Mouse (Mus musculus): ENCODE results near the gene Chka. TPM values are rescaled to one million over a fixed set of nuclear protein-coding genes. Genes with fewer than 3 reads are reported as not detected.

Chka gene
- polyA plus RNA-seq, 1 experiment from 2014 or later: 62.8 TPM

DNA sequence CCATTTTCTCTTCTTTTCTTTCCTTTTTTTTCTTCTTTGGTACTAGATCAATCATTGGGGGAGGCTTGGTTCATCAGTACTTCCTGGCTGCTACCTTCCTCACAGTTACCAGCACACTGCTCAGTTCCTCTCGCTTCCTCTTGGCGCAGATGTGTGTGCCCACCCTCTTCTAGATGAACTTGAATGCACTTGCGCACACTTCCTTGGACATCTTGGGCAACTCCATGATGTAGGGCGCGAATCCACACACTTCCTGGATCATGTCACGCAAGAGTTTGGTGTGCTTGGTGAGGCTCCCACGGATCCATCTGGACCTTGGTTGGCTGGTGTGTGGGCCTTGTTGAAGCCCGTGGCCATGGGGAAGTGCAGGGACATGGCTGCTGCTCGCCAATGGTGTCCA, 80.1 kb downstream of the Chka start:
- Histone ChIP-seq H3K27ac (no peak overlapping the region), H3K4me1 (replicated peaks) (peaks cover 19% of the 10 kb centered on the region), H3K4me2 (no peak overlapping the region), H3K9me3 (no peaks in the 10 kb centered on the region), H3K9ac (replicated peaks) (no peak overlapping the region), H3K4me3 (replicated peaks) (no peak overlapping the region), H3K27me3 (peaks cover 7% of the 10 kb centered on the region; the same call in 1 of the 2 replicates), H3K36me3 (no peaks in the 10 kb centered on the region)
- no peak for ATAC-seq (ENCODE audit: insufficient number of reproducible peaks, insufficient read depth, low FRiP score, low TSS enrichment, low read depth)
- WGBS: 91% methylated on average over 9 of the region's 9 CpGs

DNA sequence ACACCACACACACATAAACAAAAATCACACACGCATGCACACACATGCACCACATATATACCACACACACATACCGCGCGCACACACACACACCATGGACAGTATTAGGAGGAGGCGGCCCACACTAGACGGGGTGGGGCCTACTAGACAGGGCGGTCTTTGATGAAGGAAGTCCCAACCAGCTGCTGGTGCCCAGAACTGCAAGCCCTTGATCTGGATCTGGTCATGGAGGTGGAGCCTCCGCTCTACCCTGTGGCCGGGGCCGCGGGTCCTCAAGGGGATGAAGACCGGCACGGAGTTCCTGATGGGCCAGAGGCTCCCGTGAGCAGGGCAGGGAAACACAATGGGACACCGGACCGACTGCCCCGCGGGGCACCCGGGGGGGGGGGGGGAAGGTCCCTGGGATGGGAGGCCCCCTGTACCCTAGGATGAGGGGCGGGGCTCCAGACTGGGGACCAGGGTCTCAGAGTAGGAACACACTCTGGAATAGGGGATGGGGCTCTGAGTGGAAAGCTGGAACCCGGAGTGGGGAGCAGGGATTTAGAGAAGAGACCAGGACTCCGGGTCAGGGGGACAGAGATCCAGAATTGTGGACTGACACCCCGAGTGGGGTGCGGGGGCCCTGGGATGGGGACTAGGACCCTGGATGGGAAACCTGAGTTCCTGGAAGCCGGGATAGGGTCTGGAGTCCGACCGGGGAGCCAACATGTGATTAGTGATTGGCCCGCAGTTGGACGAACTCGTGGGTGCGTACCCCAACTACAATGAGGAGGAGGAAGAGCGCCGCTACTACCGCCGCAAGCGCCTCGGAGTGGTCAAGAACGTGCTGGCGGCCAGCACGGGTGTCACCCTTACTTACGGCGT, 83.7 kb downstream of the Chka start, which contains the start of gene Unc93b1:
TSS of gene Unc93b1 (plus strand) at position 155 of the 864 bp plus-strand sequence.
- H3K27ac ChIP-seq: no peak within 1 kb of the TSS
- H3K36me3 ChIP-seq: no peaks in the 10 kb centered on the region
- H3K9me3 ChIP-seq: no peaks in the 10 kb centered on the region
- 5% methylated on average over 42 of the region's 42 CpGs for WGBS
- peaks cover 12% of the 10 kb centered on the region; the same call in 1 of the 2 replicates for H3K27me3 ChIP-seq
- H3K4me1 ChIP-seq (replicated peaks): peaks cover 12% of the 10 kb centered on the region
- peak within 1 kb of the TSS; percentile 87 for H3K4me2 ChIP-seq
- ATAC-seq (ENCODE audit: insufficient number of reproducible peaks, insufficient read depth, low FRiP score, low TSS enrichment, low read depth): peak; percentile 86
- peak within 1 kb of the TSS; percentile 50 for H3K4me3 ChIP-seq (replicated peaks)
- H3K9ac ChIP-seq (replicated peaks): peak within 1 kb of the TSS; percentile 56

DNA sequence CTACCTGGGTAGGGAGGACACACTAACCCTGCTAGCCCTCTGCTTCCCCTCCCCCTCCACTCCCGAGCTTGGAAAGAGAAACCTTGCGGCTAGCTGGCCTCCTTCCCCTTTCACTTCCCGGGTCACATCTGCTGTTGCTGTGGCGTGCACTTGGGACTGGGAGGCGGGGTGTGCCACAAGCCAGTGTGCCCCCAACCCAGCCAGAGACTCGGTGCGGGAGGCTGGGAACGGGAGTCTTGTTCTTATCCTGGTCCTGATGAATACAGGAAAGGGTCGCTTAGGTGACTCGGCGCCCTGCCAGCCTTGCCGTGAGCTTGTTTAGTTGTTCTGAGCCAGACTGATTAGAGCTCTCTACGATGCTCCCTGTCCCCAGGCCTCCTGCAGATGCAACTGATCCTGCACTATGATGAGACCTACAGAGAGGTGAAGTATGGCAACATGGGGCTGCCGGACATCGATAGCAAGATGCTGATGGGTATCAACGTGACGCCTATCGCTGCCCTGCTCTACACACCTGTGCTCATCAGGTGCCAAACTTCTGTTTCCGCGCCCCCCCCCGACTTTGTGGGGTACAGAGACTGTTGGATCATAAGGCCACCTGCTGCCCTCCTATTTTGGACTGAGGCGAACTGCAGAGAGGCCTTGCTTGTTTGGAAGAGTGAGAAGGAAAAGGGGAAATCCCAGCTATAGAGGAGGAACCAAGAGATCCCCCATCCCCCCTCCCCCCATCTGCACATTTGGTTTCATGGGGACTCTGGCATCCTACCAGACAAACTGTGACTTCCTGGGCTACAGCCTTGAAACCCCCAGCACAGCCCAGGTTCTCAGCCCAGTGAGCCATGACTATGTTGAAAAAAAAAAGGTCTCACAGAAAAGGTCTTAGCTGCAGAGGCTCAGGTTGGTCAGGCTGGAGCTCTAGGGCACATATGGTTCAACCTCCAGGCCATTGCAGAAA, 84.6 kb downstream of the Chka start:
- no peak for ATAC-seq (ENCODE audit: insufficient number of reproducible peaks, insufficient read depth, low FRiP score, low TSS enrichment, low read depth)
- H3K27ac ChIP-seq: no peak overlapping the region
- 9% methylated on average over 22 of the region's 22 CpGs for WGBS

DNA sequence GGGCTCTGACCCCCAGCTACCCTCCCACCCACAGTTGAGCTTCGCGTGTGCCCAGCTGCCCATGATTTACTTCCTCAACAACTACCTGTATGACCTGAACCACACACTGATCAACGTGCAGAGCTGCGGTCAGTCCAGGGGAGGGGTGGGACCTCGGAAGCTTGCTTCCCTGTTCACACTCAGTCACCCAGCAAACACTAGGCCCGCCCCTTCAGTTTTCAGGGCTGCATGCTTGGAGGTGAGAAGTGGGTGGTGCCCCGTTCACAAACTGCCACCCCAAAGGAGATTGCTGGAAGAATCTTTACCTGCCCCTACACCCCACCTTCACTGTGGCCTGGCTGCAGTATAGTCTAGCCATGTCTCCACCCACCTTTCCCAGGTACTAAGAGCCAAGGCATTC, 90.7 kb downstream of the Chka start:
- ATAC-seq (ENCODE audit: insufficient number of reproducible peaks, insufficient read depth, low FRiP score, low TSS enrichment, low read depth): no peak
- H3K27ac ChIP-seq: no peak overlapping the region
- H3K4me3 ChIP-seq (replicated peaks): no peak overlapping the region
- H3K4me1 ChIP-seq (replicated peaks): no peaks in the 10 kb centered on the region
- 73% methylated on average over 7 of the region's 7 CpGs for WGBS
- H3K9ac ChIP-seq (replicated peaks): no peak overlapping the region
- H3K27me3 ChIP-seq: peaks cover 16% of the 10 kb centered on the region
- H3K4me2 ChIP-seq: no peak overlapping the region
- H3K9me3 ChIP-seq: no peaks in the 10 kb centered on the region
- no peaks in the 10 kb centered on the region for H3K36me3 ChIP-seq

More for the DNA sequence above, 84.6 kb downstream of the Chka start:
- Histone ChIP-seq H3K4me1 (replicated peaks) (peaks cover 12% of the 10 kb centered on the region), H3K9me3 (no peaks in the 10 kb centered on the region), H3K4me2 (peak overlapping the region; percentile 87), H3K4me3 (replicated peaks) (peak overlapping the region; percentile 50), H3K9ac (replicated peaks) (peak overlapping the region; percentile 56), H3K36me3 (no peaks in the 10 kb centered on the region), H3K27me3 (peaks cover 12% of the 10 kb centered on the region; the same call in 1 of the 2 replicates)

DNA sequence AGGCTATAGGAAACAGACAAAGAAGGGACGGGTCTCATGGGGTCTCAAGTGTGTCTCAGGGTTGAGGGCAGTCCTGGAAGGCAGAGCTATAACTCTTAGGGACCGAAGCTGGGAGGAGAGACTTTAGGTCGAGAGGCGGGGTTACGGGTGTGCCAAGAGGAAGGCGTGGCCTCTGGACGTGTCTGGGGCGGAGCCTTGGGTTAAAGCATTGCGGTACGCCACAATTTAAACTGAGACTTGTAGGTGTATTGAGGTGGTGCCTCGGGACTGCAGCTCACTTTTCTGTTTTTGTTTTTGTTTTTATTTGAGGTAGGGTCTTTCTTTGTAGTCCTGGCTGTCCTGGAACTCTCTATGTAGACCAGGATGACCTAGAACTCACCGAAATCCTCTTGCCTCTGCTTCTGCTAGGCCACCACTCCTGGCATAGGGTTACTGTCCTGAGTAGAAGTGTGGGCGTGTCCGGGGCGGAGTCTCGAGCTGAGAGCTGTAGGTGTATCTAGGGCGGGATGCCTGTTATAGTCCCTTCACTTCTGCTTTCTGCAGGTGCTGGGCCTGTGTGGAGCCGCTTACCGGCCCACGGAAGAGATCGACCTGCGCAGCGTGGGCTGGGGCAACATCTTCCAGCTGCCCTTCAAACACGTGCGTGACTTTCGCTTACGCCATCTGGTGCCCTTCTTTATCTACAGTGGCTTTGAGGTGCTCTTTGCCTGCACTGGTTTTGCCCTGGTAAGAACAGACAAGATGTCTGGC, 91.6 kb downstream of the Chka start:
- Histone ChIP-seq H3K9ac (replicated peaks) (no peak overlapping the region), H3K4me1 (replicated peaks) (no peaks in the 10 kb centered on the region), H3K4me3 (replicated peaks) (no peak overlapping the region), H3K9me3 (no peaks in the 10 kb centered on the region), H3K4me2 (peak overlapping the region; percentile 9; the same call in 1 of the 2 replicates), H3K36me3 (no peaks in the 10 kb centered on the region), H3K27me3 (peaks cover 16% of the 10 kb centered on the region), H3K27ac (no peak overlapping the region)
- WGBS: 18% methylated on average over 27 of the region's 27 CpGs
- no peak for ATAC-seq (ENCODE audit: insufficient number of reproducible peaks, insufficient read depth, low FRiP score, low TSS enrichment, low read depth)

Other genes starting within 250 kb of the Chka start
- gene Lrp5, start 165.2 kb upstream of the Chka start, polyA plus RNA-seq (2016; fragmentation: Nextera tagmentation; extraction: Ambion mirVana): 7.7 and 8.4 TPM in 2 replicates
- gene 1810055G02Rik, start 143.5 kb upstream of the Chka start, polyA plus RNA-seq (2016; fragmentation: Nextera tagmentation; extraction: Ambion mirVana): 33.0 and 41.1 TPM in 2 replicates
- 38.3 and 44.2 TPM in 2 replicates for gene Kmt5b, start 84.4 kb upstream of the Chka start, polyA plus RNA-seq (2016; fragmentation: Nextera tagmentation; extraction: Ambion mirVana)
- gene Tcirg1, start 55.4 kb downstream of the Chka start, polyA plus RNA-seq (2016; fragmentation: Nextera tagmentation; extraction: Ambion mirVana): 41.3 and 47.0 TPM in 2 replicates
- gene Ndufs8, start 61.0 kb downstream of the Chka start, polyA plus RNA-seq (2016; fragmentation: Nextera tagmentation; extraction: Ambion mirVana): 242 and 257 TPM in 2 replicates
- gene Aldh3b1, start 78.0 kb downstream of the Chka start, polyA plus RNA-seq (2016; fragmentation: Nextera tagmentation; extraction: Ambion mirVana): 0.60 and 0.65 TPM in 2 replicates
- 11.7 and 12.1 TPM in 2 replicates for gene Unc93b1, start 83.4 kb downstream of the Chka start, polyA plus RNA-seq (2016; fragmentation: Nextera tagmentation; extraction: Ambion mirVana)
- not detected in 2 replicates for gene Aldh3b3, start 106.9 kb downstream of the Chka start, polyA plus RNA-seq (2016; fragmentation: Nextera tagmentation; extraction: Ambion mirVana)
- 2.7 and 3.6 TPM in 2 replicates for gene Aldh3b2, start 120.6 kb downstream of the Chka start, polyA plus RNA-seq (2016; fragmentation: Nextera tagmentation; extraction: Ambion mirVana)
- gene Acy3, start 134.8 kb downstream of the Chka start, polyA plus RNA-seq (2016; fragmentation: Nextera tagmentation; extraction: Ambion mirVana): 3.6 and 3.7 TPM in 2 replicates
- gene Tbx10, start 141.0 kb downstream of the Chka start, polyA plus RNA-seq (2016; fragmentation: Nextera tagmentation; extraction: Ambion mirVana): not detected in 2 replicates
- gene Nudt8, start 148.8 kb downstream of the Chka start, polyA plus RNA-seq (2016; fragmentation: Nextera tagmentation; extraction: Ambion mirVana): 30.8 and 31.5 TPM in 2 replicates
- 4.6 and 5.5 TPM in 2 replicates for gene Gm49405, start 148.9 kb downstream of the Chka start, polyA plus RNA-seq (2016; fragmentation: Nextera tagmentation; extraction: Ambion mirVana)
- 6.8 and 7.6 TPM in 2 replicates for gene Doc2g, start 151.5 kb downstream of the Chka start, polyA plus RNA-seq (2016; fragmentation: Nextera tagmentation; extraction: Ambion mirVana)
- 180 and 201 TPM in 2 replicates for gene Ndufv1, start 161.0 kb downstream of the Chka start, polyA plus RNA-seq (2016; fragmentation: Nextera tagmentation; extraction: Ambion mirVana)
- 476 and 504 TPM in 2 replicates for gene Gstp1, start 186.2 kb downstream of the Chka start, polyA plus RNA-seq (2016; fragmentation: Nextera tagmentation; extraction: Ambion mirVana)
- gene Gstp2, start 194.2 kb downstream of the Chka start, polyA plus RNA-seq (2016; fragmentation: Nextera tagmentation; extraction: Ambion mirVana): 1.8 and 10.6 TPM in 2 replicates
- gene Gstp3, start 207.8 kb downstream of the Chka start, polyA plus RNA-seq (2016; fragmentation: Nextera tagmentation; extraction: Ambion mirVana): not detected in 2 replicates
- not detected in 2 replicates for gene Cabp2, start 229.8 kb downstream of the Chka start, polyA plus RNA-seq (2016; fragmentation: Nextera tagmentation; extraction: Ambion mirVana)
- 66.9 and 67.1 TPM in 2 replicates for gene Cdk2ap2, start 245.4 kb downstream of the Chka start, polyA plus RNA-seq (2016; fragmentation: Nextera tagmentation; extraction: Ambion mirVana)
- gene Pitpnm1, start 248.2 kb downstream of the Chka start, polyA plus RNA-seq (2016; fragmentation: Nextera tagmentation; extraction: Ambion mirVana): 11.6 and 13.0 TPM in 2 replicates